Mouse (Mus musculus) E14TG2a.4 (cell line): ENCODE results near the gene Gm7929.
"Not testable (repeated sequence)": the region's sequence is repeated elsewhere in the genome, so short reads cannot be mapped to it uniquely, and the experiment has no call there.

Source experiments
- CTCF ChIP-seq: conservative IDR thresholded peaks from 2 replicates; pipeline ENCODE4 v1.5.1; 2014; ENCODE audit warnings: low read length
- POU5F1 ChIP-seq: IDR thresholded peaks from 2 replicates; pipeline ENCODE4 v1.6.1; 2014; ENCODE audit warnings: low read length, borderline replicate concordance

GRCm38 (mm10) chr14:41755931-41756330 lies 5.5 kb upstream of the Gm7929 start:
- not testable (repeated sequence) for TF ChIP-seq CTCF, POU5F1
